Mouse (Mus musculus): ENCODE measurements around the gene Gsn.

DNA sequence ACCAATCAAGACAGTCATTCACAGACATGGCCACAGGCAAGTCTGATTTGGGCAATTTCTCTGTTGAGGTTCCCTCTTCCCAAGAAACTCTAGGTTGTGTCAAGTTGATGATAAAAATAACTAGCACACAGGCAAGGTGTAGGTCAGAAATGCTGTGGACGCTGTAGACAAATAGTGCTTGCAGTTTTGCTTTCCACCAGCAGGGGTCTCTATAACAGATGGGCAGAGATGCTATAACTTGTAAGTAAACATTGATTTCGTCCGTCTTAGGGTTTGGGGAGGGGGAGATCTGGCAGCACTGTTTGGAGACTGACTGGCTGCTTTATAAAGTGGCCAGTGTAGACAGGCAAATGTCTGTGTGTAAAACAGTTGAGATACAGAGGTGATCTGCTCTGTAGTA lies 35.7 kb downstream of the Gsn start:
- TF ChIP-seq POLR2A (IDR thresholded peaks at IDR 0.05; ENCODE audit: extremely low read depth, insufficient read depth, low read length) (no peak), CTCF (IDR thresholded peaks at IDR 0.05; ENCODE audit: low read depth, low read length) (peak; percentile 23; the same call in 1 of the 2 replicates)
